Mouse (Mus musculus): ENCODE results near the gene Tyw1. TPM values are rescaled to one million over a fixed set of nuclear protein-coding genes. Genes with fewer than 3 reads are reported as not detected.
A peak's percentile ranks its signal among the peaks of the same experiment; 100 is the strongest.

Tyw1 gene
- total RNA-seq, 2 experiments from 2014 or later, result 15.3 to 16.2 TPM

DNA sequence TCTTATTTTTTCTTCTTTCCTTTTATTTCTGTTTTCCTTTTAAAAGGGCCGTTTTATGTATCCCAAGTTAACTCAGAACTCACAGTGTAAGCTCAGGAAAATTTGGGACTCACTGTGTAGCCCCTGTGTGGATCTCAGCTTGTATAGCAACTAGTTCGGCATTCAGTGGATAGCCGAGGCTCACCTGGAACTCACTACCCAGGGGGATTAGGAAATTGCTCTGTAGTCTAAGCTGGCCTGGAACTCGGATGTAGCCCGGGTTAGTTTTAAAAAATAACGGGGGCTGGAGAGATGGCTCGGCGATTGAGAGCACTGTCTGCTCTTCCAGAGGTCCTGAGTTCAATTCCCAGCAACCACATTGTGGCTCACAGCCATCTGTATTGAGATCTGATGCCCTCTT, 1.9 kb downstream of the Tyw1 start:
- no peak for DNase-seq (ENCODE audit: low spot score in 2 of 2)
- intact Hi-C loops (cut with DNase I), result no loop called here

GRCm38 (mm10) chr5:130263454-130263853, 8.0 kb downstream of the Tyw1 start:
- intact Hi-C loops (cut with DNase I), result no loop called here
- DNase-seq (ENCODE audit: low spot score in 2 of 2), result no peak

DNA sequence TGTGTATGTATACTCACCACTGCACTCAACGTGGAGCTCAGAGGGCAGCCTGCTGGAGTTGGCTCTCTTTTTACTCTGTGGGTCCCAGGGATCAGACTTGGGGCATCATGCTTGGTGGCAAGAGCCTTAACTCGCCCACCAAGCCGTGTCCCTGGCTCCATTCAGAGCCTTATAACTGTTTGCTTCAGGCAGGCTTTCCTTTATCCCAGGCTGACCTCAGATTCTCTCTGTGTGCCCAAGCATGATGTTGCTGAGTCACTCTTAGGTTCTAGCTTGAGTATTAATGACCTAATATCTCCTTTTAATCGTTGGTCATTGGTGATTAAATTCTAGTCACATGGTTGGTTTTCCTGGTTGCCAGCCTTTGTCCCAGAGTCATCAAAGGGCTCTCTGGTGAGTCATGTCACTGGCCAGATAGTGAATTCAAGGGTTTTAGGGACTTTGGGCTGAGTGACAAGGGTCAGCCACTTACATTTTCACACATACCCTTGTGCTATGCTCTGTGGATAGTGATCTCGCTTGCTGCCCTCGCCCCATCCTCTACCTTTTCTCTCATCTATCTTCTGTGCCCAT, 9.1 kb downstream of the Tyw1 start:
- DNase-seq (ENCODE audit: low spot score in 2 of 2), result no peak
- intact Hi-C loops (cut with DNase I), result no loop called here

DNA sequence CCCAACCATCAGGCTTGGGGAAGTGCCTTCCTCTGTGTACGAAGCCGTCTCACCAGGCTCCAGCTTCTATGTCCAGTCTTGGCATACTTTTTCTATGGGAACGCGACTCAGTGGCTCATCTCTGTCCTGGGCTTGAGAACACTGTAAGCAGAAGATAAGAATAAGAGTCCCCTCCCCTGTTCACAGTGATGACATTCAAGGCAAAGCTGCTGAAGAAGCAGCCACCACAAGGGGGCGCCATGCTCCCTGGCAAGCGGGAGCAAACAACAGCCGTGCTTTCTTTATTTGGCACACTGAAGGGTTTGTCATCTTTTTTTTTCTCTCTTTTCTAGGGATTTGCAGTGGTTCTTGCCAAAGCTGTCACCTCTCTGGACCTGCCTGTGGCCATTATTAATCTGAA, 11.2 kb downstream of the Tyw1 start:
- intact Hi-C loops (cut with DNase I), result no loop called here
- no peak for DNase-seq (ENCODE audit: low spot score in 2 of 2)

GRCm38 (mm10) chr5:130267316-130267715, 11.9 kb downstream of the Tyw1 start:
- DNase-seq (ENCODE audit: low spot score in 2 of 2), result no peak
- intact Hi-C loops (cut with DNase I), result no loop called here

DNA sequence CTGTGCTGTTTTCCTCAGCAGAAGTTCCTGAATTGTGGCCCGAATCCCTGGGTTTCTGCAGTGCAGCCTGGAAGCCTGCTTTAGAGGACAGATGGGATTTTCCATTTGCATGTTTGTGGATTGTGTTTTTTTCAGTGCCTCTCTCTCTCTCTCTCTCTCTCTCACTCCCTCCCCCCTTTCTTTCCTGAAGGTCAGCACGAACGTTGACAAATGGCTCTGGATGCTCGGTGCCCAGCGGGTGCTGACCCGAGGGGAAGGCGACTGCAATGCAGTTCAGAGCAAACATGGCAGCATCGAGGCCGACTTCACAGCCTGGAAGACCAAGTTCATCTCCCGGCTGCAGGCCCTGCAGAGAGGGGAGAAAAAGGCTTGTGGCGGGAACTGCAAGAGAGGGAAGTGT, 13.6 kb downstream of the Tyw1 start:
- intact Hi-C loops (cut with DNase I), result no loop called here
- DNase-seq (ENCODE audit: low spot score in 2 of 2), result no peak

GRCm38 (mm10) chr5:130272344-130272743, 16.9 kb downstream of the Tyw1 start:
- intact Hi-C loops (cut with DNase I), result loop anchor here (10.0 kb wide), 1 partner anchor 1162 kb away; no protein-coding TSS in a partner anchor
- DNase-seq (ENCODE audit: low spot score in 2 of 2), result no peak

GRCm38 (mm10) chr5:130273046-130273445, 17.6 kb downstream of the Tyw1 start:
- intact Hi-C loops (cut with DNase I), result loop anchor here (10.0 kb wide), 1 partner anchor 1162 kb away; no protein-coding TSS in a partner anchor

GRCm38 (mm10) chr5:130275509-130275908, 20.1 kb downstream of the Tyw1 start:
- intact Hi-C loops (cut with DNase I), result loop anchor here (1.0 to 10.0 kb wide), 2 partner anchors 583 to 1159 kb away; no protein-coding TSS in a partner anchor
- no peak for DNase-seq (ENCODE audit: low spot score in 2 of 2)

More at GRCm38 (mm10) chr5:130273046-130273445, 17.6 kb downstream of the Tyw1 start:
- no peak for DNase-seq (ENCODE audit: low spot score in 2 of 2)

- DNase-seq (ENCODE audit: low spot score in 2 of 2), result no peak
These were observed 22.6 kb downstream of the Tyw1 start for GRCm38 (mm10) chr5:130278011-130278472.

DNA sequence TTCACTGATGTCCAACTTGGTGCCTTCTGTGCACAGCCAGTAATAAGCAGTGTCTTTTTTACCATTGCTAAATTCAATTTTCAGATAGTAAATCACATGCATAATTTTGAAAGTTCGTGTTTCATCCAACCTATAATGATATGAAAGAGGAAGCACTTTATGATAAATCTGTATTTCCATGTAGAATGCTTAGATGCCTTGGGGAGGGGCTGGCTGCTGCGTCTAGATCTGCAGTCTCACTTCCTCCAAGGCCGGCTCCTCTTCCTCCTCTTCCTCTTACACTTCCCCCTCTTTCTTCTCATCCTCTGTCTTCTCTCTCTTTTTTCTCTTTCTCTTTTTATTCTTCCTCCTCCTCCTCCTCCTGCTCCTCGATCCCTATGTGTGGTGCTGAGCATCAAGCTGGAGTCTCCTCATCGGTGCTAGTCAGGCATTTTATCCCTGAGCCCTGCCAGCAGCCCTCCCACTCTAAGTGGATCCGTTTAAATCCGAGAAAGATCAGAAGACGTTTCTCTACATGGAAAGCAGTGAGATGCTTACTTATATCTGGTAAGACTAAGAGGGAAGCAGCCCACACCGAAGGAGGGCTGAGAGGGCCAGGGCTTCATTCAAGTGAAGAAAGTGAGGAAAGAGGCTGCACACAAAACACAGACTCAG, 27.8 kb downstream of the Tyw1 start:
- intact Hi-C loops (cut with DNase I), result no loop called here
- no peak for DNase-seq (ENCODE audit: low spot score in 2 of 2)

More at GRCm38 (mm10) chr5:130278011-130278472, 22.6 kb downstream of the Tyw1 start:
- intact Hi-C loops (cut with DNase I), result loop anchor here (10.0 kb wide), 1 partner anchor 1157 kb away; no protein-coding TSS in a partner anchor

DNA sequence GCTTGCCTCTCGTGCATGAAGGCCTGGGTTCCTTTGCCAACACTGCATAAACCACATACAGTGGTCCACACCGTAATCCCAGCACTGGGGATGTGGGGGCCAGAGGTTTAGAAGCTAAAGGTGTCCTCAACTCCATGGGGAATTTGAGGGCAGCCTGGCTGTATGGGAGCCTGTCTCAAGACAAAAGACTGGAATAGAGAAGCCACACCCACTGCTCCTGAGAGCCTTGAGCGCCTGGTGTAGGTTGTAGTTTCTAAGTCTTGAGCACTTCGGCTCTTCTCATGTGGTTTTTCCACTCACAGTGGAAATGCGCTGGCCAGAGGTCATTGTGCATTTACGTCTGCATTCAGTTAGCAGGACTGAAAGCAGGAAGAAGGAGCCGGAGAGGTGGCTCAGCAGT, 32.7 kb downstream of the Tyw1 start:
- no peak for DNase-seq (ENCODE audit: low spot score in 2 of 2)
- intact Hi-C loops (cut with DNase I), result no loop called here

GRCm38 (mm10) chr5:130290242-130290641, 34.8 kb downstream of the Tyw1 start:
- no peak for DNase-seq (ENCODE audit: low spot score in 2 of 2)
- intact Hi-C loops (cut with DNase I), result no loop called here

- intact Hi-C loops (cut with DNase I), result no loop called here
- DNase-seq (ENCODE audit: low spot score in 2 of 2), result peak; percentile 52 to 53
These were observed 35.4 kb downstream of the Tyw1 start for GRCm38 (mm10) chr5:130290775-130291174.

DNA sequence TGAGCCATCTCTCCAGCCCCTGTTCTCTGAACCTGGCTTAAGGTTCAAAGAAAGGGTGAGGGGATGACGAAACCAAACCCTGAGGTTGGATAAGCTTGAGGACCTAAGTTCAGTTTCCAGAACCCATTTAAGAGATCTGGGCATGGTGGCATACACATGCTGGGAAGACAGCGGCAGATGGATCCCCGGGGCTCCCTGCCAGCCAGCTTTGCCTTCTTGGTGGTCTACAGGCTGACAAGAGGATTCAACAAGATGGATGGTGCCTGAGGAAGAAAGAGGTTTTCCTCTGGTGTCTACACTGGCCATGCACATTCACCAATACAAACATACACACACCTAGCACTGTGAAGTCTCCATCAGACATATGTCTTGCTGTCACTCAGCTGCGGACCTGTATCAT, 37.6 kb downstream of the Tyw1 start:
- DNase-seq (ENCODE audit: low spot score in 2 of 2), result no peak
- intact Hi-C loops (cut with DNase I), result no loop called here

- intact Hi-C loops (cut with DNase I), result no loop called here
- no peak for DNase-seq (ENCODE audit: low spot score in 2 of 2)
These were observed 38.5 kb downstream of the Tyw1 start for GRCm38 (mm10) chr5:130293941-130294340.

- intact Hi-C loops (cut with DNase I), result no loop called here
- no peak for DNase-seq (ENCODE audit: low spot score in 2 of 2)
These were observed 39.2 kb downstream of the Tyw1 start for GRCm38 (mm10) chr5:130294598-130294997.

GRCm38 (mm10) chr5:130296071-130296470, 40.7 kb downstream of the Tyw1 start:
- intact Hi-C loops (cut with DNase I), result no loop called here
- DNase-seq (ENCODE audit: low spot score in 2 of 2), result no peak

GRCm38 (mm10) chr5:130298831-130299460, 43.5 kb downstream of the Tyw1 start:
- intact Hi-C loops (cut with DNase I), result no loop called here
- DNase-seq (ENCODE audit: low spot score in 2 of 2), result no peak

DNA sequence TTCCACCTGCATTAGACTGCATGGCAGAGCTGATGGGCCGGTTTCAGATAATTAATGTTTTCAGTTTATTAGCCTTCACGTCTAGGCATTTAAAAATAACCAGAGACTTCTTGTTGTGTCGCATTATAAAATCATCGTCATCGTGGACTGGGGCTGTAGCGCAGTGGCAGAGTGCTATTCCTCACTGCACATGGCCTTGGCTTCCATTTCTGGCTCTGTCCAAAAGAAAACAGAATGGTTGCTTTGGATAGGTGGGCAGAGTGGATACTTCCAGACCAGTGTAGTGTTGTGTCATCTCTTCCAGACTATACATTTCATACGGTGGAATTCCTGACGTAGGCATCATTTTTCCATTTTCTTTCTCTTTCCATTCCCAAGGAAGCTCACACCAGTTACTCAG, 44.1 kb downstream of the Tyw1 start:
- DNase-seq (ENCODE audit: low spot score in 2 of 2), result no peak
- intact Hi-C loops (cut with DNase I), result no loop called here

GRCm38 (mm10) chr5:130303611-130304010, 48.2 kb downstream of the Tyw1 start:
- intact Hi-C loops (cut with DNase I), result no loop called here
- no peak for DNase-seq (ENCODE audit: low spot score in 2 of 2)
